Mouse (Mus musculus): ENCODE measurements around the gene Shkbp1.

The Shkbp1 gene

DNA sequence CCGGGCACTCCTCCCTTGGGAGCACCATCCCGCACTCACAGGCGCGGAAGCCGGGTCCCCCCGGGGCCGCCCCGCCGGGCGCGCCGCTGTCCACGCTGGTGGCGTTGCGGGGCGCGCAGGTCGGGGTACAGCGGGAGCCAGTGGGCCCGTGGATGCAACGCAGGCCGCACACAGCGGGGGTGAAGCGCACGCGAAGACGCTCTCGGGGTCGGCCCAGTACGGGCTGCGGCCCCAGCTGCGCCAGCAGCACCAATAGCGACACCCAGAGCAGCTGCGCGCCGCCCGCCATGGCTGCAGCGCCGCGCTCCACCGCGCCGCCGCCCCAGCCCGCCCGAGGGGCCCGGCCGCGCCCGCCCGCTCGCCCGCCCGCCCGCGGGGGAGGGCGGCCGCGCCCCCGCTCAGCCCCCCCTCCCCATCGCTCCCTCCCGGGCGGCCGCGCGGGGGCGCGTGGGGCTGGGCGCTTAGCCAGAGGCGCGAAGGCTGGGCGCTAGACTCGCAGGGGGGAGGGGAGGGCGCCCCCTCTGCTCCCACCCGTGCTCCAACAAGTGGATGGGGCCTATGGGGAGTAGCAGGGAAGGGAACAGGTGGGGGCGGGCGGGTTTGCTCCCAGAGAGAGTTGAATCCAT, 22.4 kb downstream of the Shkbp1 start:
- peak; percentile 44 for DNase-seq (ENCODE audit: low spot score)

GRCm38 (mm10) chr7:27332353-27333199, 23.2 kb downstream of the Shkbp1 start:
- peak; percentile 83 for DNase-seq (ENCODE audit: low spot score)

DNA sequence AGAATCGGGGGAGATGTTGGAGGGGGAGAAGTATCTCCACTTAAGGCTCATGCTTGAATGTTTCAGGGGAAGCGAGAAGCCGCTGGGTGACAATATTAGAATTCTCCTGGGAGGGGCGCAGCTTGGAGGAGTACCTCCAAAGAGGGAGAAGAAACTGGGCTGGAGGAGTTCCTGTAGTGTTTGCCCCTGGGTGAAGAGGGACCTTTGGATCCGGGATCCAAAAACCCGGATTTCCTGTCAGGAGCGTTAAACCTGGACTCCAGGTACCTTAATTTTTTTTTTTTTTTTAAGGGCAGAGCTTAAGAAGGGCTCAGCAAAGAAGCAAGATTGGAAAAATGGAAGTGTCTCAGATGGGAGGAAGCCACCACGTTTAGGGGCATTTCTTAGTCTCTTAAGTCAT, 24.0 kb downstream of the Shkbp1 start:
- DNase-seq (ENCODE audit: low spot score), result no peak

DNA sequence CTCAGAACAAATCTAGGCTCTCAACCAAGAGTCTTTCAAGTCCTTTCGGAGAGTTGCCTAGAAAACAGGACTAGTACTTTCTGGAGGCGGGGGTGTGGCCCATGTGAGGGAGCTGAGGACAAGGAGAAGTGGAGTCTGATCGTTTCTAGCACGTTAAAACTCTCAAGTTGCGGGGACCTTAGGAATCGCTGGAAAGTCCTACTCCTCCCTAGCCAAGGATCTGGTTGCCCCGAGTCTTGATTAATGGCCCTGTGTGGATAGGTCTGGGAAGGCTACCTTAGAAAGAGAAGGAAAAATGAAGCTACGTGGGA, 24.3 kb downstream of the Shkbp1 start:
- DNase-seq (ENCODE audit: low spot score), result no peak

- peak; percentile 90 for DNase-seq (ENCODE audit: low spot score)
These were observed 24.9 kb downstream of the Shkbp1 start for GRCm38 (mm10) chr7:27330709-27331540.

DNA sequence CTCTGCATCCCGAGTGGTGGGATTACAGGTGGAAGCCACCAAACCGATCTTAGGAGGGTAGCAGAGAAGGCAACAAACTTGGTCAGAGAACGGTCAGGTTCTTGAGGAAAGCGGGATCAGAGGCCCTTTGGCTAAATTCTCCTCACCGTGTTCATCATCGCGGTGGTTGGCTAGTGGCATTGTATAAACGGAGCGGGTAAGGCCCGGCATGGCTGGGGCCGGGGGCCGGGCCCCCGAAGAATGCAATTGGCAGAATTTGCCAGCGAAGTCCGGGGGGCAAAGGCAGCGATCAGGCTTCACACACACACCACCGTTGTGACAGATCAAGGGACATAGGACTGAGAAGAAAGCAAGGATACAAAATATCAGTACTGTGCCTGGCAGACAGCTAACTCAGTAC, 25.8 kb downstream of the Shkbp1 start:
- DNase-seq (ENCODE audit: low spot score), result no peak

DNA sequence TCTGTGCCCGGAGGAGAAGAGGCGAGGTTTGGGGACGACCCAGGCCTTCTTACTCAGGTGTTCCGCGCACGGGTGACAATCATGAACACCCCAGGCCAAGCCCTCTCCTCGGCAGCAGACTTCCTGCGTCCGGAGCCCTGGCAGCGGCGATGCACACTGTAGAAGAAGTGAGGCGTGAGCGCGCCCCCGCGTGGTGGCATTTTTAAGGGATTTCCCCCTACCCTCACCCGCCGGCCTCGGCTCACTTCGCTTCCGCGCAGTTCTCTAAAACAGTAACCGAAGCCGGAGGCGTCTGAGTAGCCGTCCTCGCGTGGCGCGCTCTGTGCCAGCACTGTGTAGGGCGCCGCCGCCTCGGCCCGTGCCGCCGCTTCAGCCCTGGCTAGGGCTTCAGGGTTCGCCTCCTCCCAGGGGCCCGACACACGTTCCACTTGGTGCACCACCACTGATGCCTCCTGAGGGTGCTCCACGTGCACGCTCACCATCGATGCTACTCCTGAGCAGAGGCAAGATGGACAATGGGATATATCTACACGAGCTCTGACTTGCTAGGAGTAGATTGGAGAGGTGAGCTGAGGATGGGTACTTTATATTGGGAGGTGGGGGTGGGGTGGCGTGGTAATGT, 26.4 kb downstream of the Shkbp1 start:
- peak; percentile 83 for DNase-seq (ENCODE audit: low spot score)

DNA sequence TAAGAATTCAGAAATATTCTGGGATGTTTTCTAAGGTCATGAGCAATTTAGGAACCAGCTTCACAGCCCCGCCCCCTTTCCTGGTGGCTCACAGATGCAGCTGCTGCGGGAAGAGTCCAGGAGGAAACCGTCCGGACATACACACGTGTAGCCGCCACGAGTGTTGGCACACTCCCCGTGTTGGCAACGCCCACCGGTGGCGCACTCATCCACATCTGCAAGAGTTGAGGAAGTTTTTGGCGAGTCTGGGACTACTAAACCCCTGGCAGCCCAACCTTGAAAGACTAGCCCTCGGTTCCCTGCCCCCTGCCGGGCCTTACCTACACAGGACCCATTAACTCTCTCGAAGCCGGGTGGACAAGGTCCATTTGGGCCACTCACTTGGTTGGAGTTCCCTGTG, 27.2 kb downstream of the Shkbp1 start:
- no peak for DNase-seq (ENCODE audit: low spot score)

- no peak for DNase-seq (ENCODE audit: low spot score)
These were observed 27.7 kb downstream of the Shkbp1 start for GRCm38 (mm10) chr7:27328161-27328560.

DNA sequence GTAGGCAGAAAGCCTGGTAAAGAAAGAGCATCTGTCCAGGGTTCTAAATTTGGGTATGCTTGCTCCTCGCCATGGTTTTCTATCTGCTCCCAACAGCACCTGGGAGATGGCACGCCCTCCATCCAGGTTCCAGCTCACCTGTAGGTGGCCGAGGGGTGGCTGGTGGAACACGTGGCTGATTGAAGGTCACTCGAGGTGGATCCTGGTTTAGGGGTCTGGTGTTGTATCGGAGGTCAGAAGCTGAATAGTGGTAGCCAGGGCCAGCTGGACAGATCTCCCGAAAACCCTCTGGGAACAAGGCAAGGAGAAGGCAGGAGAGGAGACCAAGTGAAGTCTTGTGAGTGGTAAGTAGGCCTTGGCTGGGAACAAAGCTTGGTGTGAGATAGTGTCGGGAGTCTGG, 28.3 kb downstream of the Shkbp1 start:
- no peak for DNase-seq (ENCODE audit: low spot score)

DNA sequence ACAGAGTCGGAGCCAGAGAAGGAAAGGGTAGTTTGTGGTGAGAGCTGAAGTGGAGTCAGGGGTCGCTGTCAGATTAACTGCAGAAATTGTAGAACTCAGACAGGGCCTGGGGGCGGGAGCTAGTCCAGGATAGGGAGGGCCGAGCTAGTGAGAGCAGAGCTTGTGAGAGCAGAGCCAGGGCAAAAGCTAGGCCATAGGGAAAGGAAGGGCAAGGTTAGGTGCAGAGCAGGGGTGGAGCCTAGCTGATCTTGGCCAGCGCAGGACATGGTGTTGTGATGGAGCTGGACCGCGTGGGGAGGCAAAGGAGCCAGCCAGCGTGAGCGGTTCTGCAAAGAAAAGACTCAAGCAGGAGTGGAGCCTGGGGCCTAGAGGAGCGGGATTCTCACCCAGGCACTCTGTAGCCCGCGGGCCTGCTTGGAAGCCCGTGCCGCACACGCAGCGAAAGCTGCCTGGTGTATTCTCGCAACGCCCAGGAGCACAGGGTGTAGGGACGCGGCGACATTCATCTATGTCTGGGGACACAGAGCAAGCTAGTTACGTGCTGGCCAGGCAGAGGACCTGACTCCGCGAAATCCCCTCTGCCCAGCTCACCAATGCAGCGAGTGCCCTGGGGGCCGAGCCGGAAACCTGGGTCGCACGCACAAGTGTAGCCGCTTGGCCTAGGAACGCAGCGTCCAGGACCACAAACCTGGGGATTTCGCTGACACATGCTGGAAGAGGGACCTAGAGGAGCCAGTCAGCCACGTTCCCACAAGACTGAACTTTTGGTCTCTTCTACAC, 29.5 kb downstream of the Shkbp1 start:
- no peak for DNase-seq (ENCODE audit: low spot score)

- peak; percentile 67 for DNase-seq (ENCODE audit: low spot score)
These were observed 30.1 kb downstream of the Shkbp1 start for GRCm38 (mm10) chr7:27325697-27326096.

DNA sequence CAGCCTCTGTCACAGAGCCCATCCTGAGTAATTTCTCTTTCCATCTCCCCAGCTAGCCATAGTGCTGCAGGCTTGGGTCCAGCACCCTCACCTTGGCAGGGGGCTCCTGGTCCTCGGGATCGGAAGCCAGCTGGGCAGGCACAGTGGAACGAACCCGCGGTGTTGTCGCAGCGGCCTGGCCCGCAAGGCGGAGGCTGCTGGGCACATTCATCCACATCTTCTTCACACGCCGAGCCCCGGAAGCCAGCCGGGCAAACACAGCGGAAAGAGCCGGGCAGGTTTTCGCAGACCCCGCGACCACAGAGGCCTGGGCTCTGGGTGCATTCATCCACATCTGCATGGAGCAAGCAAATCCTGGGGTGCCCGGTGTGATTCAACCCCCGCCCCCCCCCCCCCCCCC, 30.9 kb downstream of the Shkbp1 start:
- no peak for DNase-seq (ENCODE audit: low spot score)

- DNase-seq (ENCODE audit: low spot score), result no peak
These were observed 31.7 kb downstream of the Shkbp1 start for GRCm38 (mm10) chr7:27324161-27324560.

DNA sequence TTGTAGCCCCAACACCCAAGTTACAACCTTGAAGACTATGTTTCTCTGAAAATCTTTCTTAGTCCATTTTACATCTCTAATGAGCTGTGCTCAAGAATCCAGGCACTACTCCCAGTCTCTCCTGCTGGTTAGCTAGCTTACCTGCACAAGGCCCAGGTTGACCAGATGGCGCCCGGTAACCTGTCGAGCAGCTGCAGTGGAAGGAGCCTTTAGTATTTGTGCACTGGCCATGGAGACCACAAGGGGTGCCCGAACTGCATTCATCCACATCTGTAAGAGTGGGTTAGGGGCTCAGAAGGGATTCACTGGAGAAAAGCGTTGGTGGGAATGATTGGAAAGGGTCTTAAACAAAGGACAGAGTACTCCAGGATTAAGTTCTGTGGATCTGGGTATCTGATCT, 32.8 kb downstream of the Shkbp1 start:
- DNase-seq (ENCODE audit: low spot score), result no peak

- no peak for DNase-seq (ENCODE audit: low spot score)
These were observed 33.5 kb downstream of the Shkbp1 start for GRCm38 (mm10) chr7:27322291-27322690.

DNA sequence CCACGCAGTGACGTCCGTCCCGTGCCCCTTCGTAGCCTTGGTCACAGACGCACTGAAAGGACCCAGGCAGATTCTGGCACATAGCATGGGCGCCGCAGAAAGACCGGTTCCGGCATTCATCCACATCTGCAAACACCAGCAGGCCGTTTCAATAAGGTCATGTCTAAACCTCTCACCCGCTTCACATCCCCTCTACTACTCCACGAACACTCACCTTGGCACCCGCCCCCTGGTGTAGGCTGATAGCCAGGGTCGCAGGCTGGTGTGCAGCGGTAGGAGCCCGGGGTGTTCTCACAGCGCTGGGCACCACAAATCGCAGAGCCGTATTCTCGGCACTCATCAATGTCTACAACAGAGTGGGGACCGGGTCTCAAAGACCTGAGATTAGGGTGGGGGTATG, 36.4 kb downstream of the Shkbp1 start:
- DNase-seq (ENCODE audit: low spot score), result no peak

DNA sequence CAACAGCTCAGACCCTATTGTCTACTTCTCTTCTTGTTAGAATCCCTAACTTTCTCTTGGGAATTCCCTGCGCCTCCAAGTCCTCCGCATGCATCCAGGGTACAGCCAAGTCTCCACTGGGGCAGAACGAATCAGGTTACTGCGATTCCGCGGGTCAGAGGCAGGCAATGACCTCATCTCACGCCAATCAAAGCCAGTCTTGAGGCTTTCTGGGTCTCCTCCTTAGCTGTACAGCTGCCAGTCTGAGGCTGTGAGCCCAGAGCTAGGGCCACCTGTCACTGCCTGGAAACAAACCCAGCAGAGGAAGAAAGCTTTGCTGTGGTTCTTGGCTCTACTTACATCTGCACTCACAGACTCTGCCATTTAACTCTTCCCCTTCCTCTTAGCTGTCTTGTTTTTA, 39.9 kb downstream of the Shkbp1 start:
- DNase-seq (ENCODE audit: low spot score), result peak; percentile 28

DNA sequence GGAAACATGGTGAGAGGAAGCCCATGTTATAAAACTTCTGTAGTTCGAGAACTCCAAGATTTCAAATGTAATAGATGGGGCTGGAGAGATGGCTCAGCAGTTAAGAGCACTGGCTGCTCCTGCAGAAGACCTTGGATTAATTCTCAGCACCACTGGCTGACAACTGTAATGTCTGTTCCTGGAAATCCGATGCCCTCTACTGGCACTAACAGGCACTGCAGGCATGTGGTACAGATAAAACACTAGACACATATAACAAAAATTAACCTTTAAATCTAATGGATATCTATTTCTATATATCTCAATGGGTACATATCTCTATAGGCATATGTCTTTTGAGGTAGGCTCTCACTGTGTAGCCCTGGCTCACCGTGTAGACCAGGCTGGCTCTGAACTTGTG, 41.4 kb downstream of the Shkbp1 start:
- DNase-seq (ENCODE audit: low spot score), result no peak

DNA sequence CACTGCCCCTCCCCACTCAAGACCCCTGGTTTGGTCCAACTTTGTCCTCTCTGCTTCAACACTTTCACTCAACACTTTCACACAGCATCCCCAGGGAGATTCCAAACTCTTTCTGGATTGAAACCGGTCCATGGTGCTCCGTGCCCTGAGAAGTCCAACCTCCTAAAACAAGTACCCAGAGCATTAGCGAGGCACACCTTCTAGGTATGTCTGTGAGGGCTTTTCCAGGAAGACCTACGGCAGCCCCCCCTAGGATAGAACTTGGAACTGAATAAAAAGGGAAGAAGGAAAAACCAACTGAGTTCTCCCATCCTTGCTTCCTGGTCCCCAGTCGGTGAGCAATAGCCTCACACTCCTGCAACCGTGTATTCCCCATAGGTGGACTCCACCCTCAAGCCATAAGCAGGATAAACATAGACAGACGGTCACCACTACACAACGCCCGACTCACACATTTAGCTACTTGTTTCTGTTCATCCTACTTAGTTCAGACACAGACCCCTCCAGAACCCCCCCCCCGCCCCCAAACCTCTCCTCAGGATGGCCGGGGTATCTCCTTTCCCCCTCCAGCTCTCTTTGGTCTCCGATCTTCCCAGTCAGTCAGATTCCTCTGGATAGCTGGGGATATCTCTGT, 44.1 kb downstream of the Shkbp1 start:
- DNase-seq (ENCODE audit: low spot score), result no peak

GRCm38 (mm10) chr7:27310996-27311535, 44.8 kb downstream of the Shkbp1 start:
- no peak for DNase-seq (ENCODE audit: low spot score)

Data from ovary, postnatal 36 days (tissue).